Mouse (Mus musculus) adrenal gland, postnatal 36 days (tissue): ENCODE measurements at regions not wholly inside any gene's neighbourhood (a gene's known extent, or its start where the extent isn't known, plus 50 kb on each side); places are given as distances from the start of the nearest gene placed in this dataset. TPM values are rescaled to one million over a fixed set of nuclear protein-coding genes. Genes with fewer than 3 reads are reported as not detected.
A peak's percentile ranks its signal among the peaks of the same experiment; 100 is the strongest.

Experiments used
- DNase-seq, 2 experiments: peaks; one replicate each; pipeline ENCODE4 v3.0.0; 2021; ENCODE audit warnings: mixed read lengths in 1 of 2
- microRNA-seq: library from miRNA; unstranded; fragments of <30 nt; microRNA quantifications from one replicate; pipeline ENCODE4 v1.2.0, GENCODE M21; 2021

- peak; percentile 79 to 87 for DNase-seq
Measured at GRCm38 (mm10) chr2:30676833-30677459, 82.1 kb downstream of the Cstad start.

GRCm38 (mm10) chr2:30676450-30676832, 81.6 kb downstream of the Cstad start:
- DNase-seq, result no peak

- no peak for DNase-seq
Measured at GRCm38 (mm10) chr2:30675839-30676238, 81.0 kb downstream of the Cstad start.

- DNase-seq, result no peak
Measured at GRCm38 (mm10) chr2:30670836-30671586, 76.2 kb downstream of the Cstad start.

GRCm38 (mm10) chr2:30667468-30667867, 72.6 kb downstream of the Cstad start:
- no peak for DNase-seq

- no peak for DNase-seq
Measured at GRCm38 (mm10) chr2:30661147-30661546, 66.3 kb downstream of the Cstad start.

GRCm38 (mm10) chr2:30660613-30660991, 65.8 kb downstream of the Cstad start:
- DNase-seq, result peak in 1 of 2 experiments; percentile 39

GRCm38 (mm10) chr2:30659836-30660612, 65.2 kb downstream of the Cstad start:
- peak; percentile 33 to 39 for DNase-seq

GRCm38 (mm10) chr2:30658844-30659555, 64.2 kb downstream of the Cstad start:
- DNase-seq, result peak; percentile 65 to 83

Small RNAs in the stretch of these regions (microRNA-seq; reads per million reads assigned to microRNA genes)
- not detected for gene Mir3089
